Mouse (Mus musculus) midbrain, embryonic 12.5 days (tissue): ENCODE data around the gene Syn3. TPM values are rescaled to one million over a fixed set of nuclear protein-coding genes. Genes with fewer than 3 reads are reported as not detected.

ENCODE experiments used
- ATAC-seq: fragments of 200-750 bp; cut with Nextera tagmentation; 2 replicates; pipeline ENCODE4 v1.8.0; 2017; ENCODE audit warnings: low read depth, moderate TSS enrichment, moderate library complexity; ENCODE audit not compliant: low FRiP score
- H3K27ac ChIP-seq: fragments of 300-500 bp; sonication (generic); replicated peaks from 2 replicates; pipeline ENCODE4 v1.5.1; 2016; ENCODE audit warnings: mild to moderate bottlenecking
- H3K27me3 ChIP-seq: fragments of 300-500 bp; sonication (generic); 2 replicates; pipeline ENCODE4 v1.6.1; 2016; ENCODE audit warnings: mild to moderate bottlenecking
- H3K36me3 ChIP-seq: fragments of 300-500 bp; sonication (generic); 2 replicates; pipeline ENCODE4 v1.6.1; 2016
- H3K4me1 ChIP-seq: fragments of 300-500 bp; sonication (generic); 2 replicates; pipeline ENCODE4 v1.6.1; 2016
- H3K4me2 ChIP-seq: fragments of 300-500 bp; sonication (generic); replicated peaks from 2 replicates; pipeline ENCODE4 v1.6.1; 2016; ENCODE audit warnings: mild to moderate bottlenecking, moderate library complexity
- H3K4me3 ChIP-seq: fragments of 300-500 bp; sonication (generic); 2 replicates; pipeline ENCODE4 v1.5.1; 2016; ENCODE audit warnings: mild to moderate bottlenecking
- H3K9ac ChIP-seq: fragments of 300-500 bp; sonication (generic); replicated peaks from 2 replicates; pipeline ENCODE4 v1.6.1; 2016; ENCODE audit warnings: mild to moderate bottlenecking, moderate library complexity
- H3K9me3 ChIP-seq: fragments of 300-500 bp; sonication (generic); 2 replicates; pipeline ENCODE4 v1.6.1; 2016; ENCODE audit warnings: mild to moderate bottlenecking
- WGBS: fragments of 180-500 bp; shearing (Covaris S2); methylation state at CpG from one replicate; pipeline ENCODE4 v1.1.7; 2016; 5-methylcytosine and 5-hydroxymethylcytosine counted together
- polyA plus RNA-seq: library from polyadenylated mRNA; unstranded; fragments of >200 nt; fragmentation: Nextera tagmentation; extraction: Ambion mirVana; gene quantifications from 2 replicates; pipeline ENCODE4 v1.2.1, GENCODE M21; 2016

Syn3 gene
- polyA plus RNA-seq, 1 experiment from 2014 or later: 7.3 TPM

- no peaks in the 10 kb centered on the region for H3K36me3 ChIP-seq
- H3K27ac ChIP-seq: peak overlapping the region; percentile 35; the same call in 1 of the 2 replicates
- no peak overlapping the region for H3K9ac ChIP-seq
- ATAC-seq: no peak
- H3K9me3 ChIP-seq: no peaks in the 10 kb centered on the region
- no peak overlapping the region for H3K4me3 ChIP-seq
- H3K27me3 ChIP-seq: no peaks in the 10 kb centered on the region
- H3K4me1 ChIP-seq: peaks cover 9% of the 10 kb centered on the region
- no peak overlapping the region for H3K4me2 ChIP-seq
- WGBS: 11% methylated on average over 4 of the region's 4 CpGs
These were observed 331.8 kb downstream of the Syn3 start for GRCm38 (mm10) chr10:86166854-86167268.

DNA sequence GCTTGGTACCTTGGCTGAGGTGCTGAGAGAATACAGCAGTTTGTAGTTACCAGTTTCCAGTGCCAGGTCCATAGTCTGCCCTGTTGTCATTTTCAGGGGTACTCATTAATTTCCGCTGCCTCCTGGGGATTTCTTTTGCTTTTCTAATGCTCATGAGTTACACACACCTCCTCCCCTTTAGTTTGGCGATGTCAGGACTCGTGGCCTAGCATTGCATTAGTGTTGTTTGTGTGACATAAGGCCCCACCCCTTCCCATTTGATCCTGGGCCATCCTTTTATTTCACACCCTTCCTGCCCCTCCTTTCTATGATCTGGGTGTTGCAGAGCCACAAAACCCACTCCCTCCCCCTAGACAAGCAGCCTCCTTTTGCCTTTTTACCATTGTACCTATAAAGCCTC lies 334.6 kb downstream of the Syn3 start:
- Histone ChIP-seq H3K9ac (no peak overlapping the region), H3K27me3 (no peaks in the 10 kb centered on the region), H3K4me3 (no peak overlapping the region), H3K9me3 (no peaks in the 10 kb centered on the region), H3K27ac (no peak overlapping the region), H3K36me3 (no peaks in the 10 kb centered on the region), H3K4me1 (peaks cover 9% of the 10 kb centered on the region), H3K4me2 (no peak overlapping the region)
- 68% methylated on average over 3 of the region's 3 CpGs for WGBS
- no peak for ATAC-seq

- no peaks in the 10 kb centered on the region for H3K9me3 ChIP-seq
- WGBS: 83% methylated on average over 6 of the region's 6 CpGs
- H3K4me3 ChIP-seq: no peak overlapping the region
- no peaks in the 10 kb centered on the region for H3K27me3 ChIP-seq
- H3K36me3 ChIP-seq: no peaks in the 10 kb centered on the region
- H3K4me1 ChIP-seq: peaks cover 1% of the 10 kb centered on the region
- H3K4me2 ChIP-seq: no peak overlapping the region
- H3K9ac ChIP-seq: no peak overlapping the region
- H3K27ac ChIP-seq: no peak overlapping the region
- ATAC-seq: no peak
These were observed 336.9 kb downstream of the Syn3 start for GRCm38 (mm10) chr10:86161783-86162271.

GRCm38 (mm10) chr10:86158198-86158899 lies 340.3 kb downstream of the Syn3 start:
- H3K9me3 ChIP-seq: no peaks in the 10 kb centered on the region
- H3K36me3 ChIP-seq: no peaks in the 10 kb centered on the region
- H3K9ac ChIP-seq: no peak overlapping the region
- no peak overlapping the region for H3K27ac ChIP-seq
- no peak for ATAC-seq
- WGBS: 82% methylated on average over 8 of the region's 8 CpGs
- no peak overlapping the region for H3K4me2 ChIP-seq
- H3K27me3 ChIP-seq: no peaks in the 10 kb centered on the region
- H3K4me1 ChIP-seq: no peaks in the 10 kb centered on the region
- no peak overlapping the region for H3K4me3 ChIP-seq

DNA sequence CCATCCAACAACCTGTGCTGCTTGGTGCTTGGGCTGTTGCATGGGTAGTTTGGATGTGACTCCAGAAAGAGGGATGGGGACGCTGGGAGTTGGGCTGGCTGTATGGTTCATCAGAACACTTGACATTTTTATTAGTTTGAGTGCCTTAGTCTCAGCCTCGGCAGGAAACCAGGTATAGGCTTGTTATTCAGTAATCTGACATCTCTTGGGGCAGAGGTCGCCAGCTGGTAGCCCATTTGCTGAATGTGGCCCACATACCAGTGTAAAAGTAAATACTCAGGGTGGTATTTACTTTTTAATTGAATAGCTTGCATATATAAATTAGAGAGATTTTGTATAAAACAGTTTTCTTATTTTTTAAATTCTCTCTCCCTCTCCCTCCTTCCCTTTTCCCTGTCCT lies 343.4 kb downstream of the Syn3 start:
- no peak overlapping the region for H3K27ac ChIP-seq
- H3K4me2 ChIP-seq: no peak overlapping the region
- no peak overlapping the region for H3K9ac ChIP-seq
- 0 out of 2 replicates have a peak, but pooled peaks cover 3% of the 10 kb centered on the region for H3K4me1 ChIP-seq
- H3K27me3 ChIP-seq: no peaks in the 10 kb centered on the region
- H3K4me3 ChIP-seq: no peak overlapping the region
- WGBS: 66% methylated on average over 3 of the region's 3 CpGs
- ATAC-seq: no peak
- H3K36me3 ChIP-seq: no peaks in the 10 kb centered on the region
- H3K9me3 ChIP-seq: no peaks in the 10 kb centered on the region

GRCm38 (mm10) chr10:86153221-86153620 lies 345.5 kb downstream of the Syn3 start:
- no peak for ATAC-seq
- H3K9ac ChIP-seq: no peak overlapping the region

GRCm38 (mm10) chr10:86151357-86151756 lies 347.3 kb downstream of the Syn3 start:
- no peak for ATAC-seq
- Histone ChIP-seq H3K4me1 (0 out of 2 replicates have a peak, but pooled peaks cover 3% of the 10 kb centered on the region), H3K9me3 (no peaks in the 10 kb centered on the region), H3K27ac (no peak overlapping the region), H3K36me3 (no peaks in the 10 kb centered on the region), H3K4me3 (no peak overlapping the region), H3K9ac (no peak overlapping the region), H3K27me3 (no peaks in the 10 kb centered on the region), H3K4me2 (no peak overlapping the region)
- 61% methylated on average over 5 of the region's 5 CpGs for WGBS

More at GRCm38 (mm10) chr10:86153221-86153620, 345.5 kb downstream of the Syn3 start:
- H3K27ac ChIP-seq: no peak overlapping the region
- H3K4me2 ChIP-seq: no peak overlapping the region
- H3K4me1 ChIP-seq: 0 out of 2 replicates have a peak, but pooled peaks cover 3% of the 10 kb centered on the region
- no peaks in the 10 kb centered on the region for H3K27me3 ChIP-seq
- H3K9me3 ChIP-seq: no peaks in the 10 kb centered on the region
- H3K36me3 ChIP-seq: no peaks in the 10 kb centered on the region
- no peak overlapping the region for H3K4me3 ChIP-seq

DNA sequence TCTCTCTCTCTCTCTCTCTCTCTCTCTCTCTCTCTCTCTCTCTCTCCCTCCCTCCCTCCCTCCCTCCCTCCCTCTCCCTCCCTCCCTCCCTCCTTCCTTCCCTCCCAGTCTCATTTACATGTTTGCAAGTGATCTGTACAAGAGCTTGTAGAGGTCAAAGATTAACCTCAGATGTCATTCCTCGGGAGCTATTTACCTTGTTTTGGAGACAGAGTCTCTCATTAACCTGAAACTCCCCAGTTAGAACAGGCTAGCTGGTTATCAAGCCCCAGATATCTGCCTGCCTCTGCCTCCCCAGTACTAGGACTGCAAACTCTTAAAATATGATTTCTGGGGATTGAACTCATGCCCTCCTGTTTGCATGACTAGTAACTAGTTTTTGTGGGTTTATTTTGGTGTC lies 348.6 kb downstream of the Syn3 start:
- ATAC-seq: no peak
- 69% methylated on average over 1 of the region's 1 CpGs for WGBS
- Histone ChIP-seq H3K4me2 (no peak overlapping the region), H3K9me3 (no peaks in the 10 kb centered on the region), H3K9ac (no peak overlapping the region), H3K4me1 (0 out of 2 replicates have a peak, but pooled peaks cover 3% of the 10 kb centered on the region), H3K27me3 (no peaks in the 10 kb centered on the region), H3K27ac (no peak overlapping the region), H3K36me3 (no peaks in the 10 kb centered on the region), H3K4me3 (no peak overlapping the region)

- Histone ChIP-seq H3K9ac (no peak overlapping the region), H3K4me2 (no peak overlapping the region), H3K27me3 (no peaks in the 10 kb centered on the region), H3K36me3 (no peaks in the 10 kb centered on the region), H3K4me3 (no peak overlapping the region), H3K27ac (no peak overlapping the region), H3K4me1 (0 out of 2 replicates have a peak, but pooled peaks cover 3% of the 10 kb centered on the region), H3K9me3 (no peaks in the 10 kb centered on the region)
- WGBS: 85% methylated on average over 3 of the region's 3 CpGs
- no peak for ATAC-seq
These were observed 349.5 kb downstream of the Syn3 start for GRCm38 (mm10) chr10:86149029-86149818.

- H3K4me2 ChIP-seq: no peak overlapping the region
- no peak for ATAC-seq
- 79% methylated on average over 8 of the region's 8 CpGs for WGBS
- no peaks in the 10 kb centered on the region for H3K36me3 ChIP-seq
- no peak overlapping the region for H3K9ac ChIP-seq
- no peaks in the 10 kb centered on the region for H3K27me3 ChIP-seq
- H3K4me1 ChIP-seq: no peaks in the 10 kb centered on the region
- H3K9me3 ChIP-seq: no peaks in the 10 kb centered on the region
- no peak overlapping the region for H3K27ac ChIP-seq
- H3K4me3 ChIP-seq: no peak overlapping the region
These were observed 359.5 kb downstream of the Syn3 start for GRCm38 (mm10) chr10:86139061-86139681.

- no peaks in the 10 kb centered on the region for H3K36me3 ChIP-seq
- no peaks in the 10 kb centered on the region for H3K4me1 ChIP-seq
- H3K9ac ChIP-seq: no peak overlapping the region
- H3K9me3 ChIP-seq: no peaks in the 10 kb centered on the region
- no peak overlapping the region for H3K27ac ChIP-seq
- H3K4me3 ChIP-seq: no peak overlapping the region
- H3K4me2 ChIP-seq: no peak overlapping the region
- WGBS: 85% methylated on average over 5 of the region's 5 CpGs
- ATAC-seq: no peak
- no peaks in the 10 kb centered on the region for H3K27me3 ChIP-seq
These were observed 361.0 kb downstream of the Syn3 start for GRCm38 (mm10) chr10:86137589-86138173.
